Mouse (Mus musculus) layer of hippocampus, postnatal 10 days (tissue): ENCODE measurements at regions not wholly inside any gene's neighbourhood (a gene's known extent, or its start where the extent isn't known, plus 50 kb on each side); places are given as distances from the start of the nearest gene placed in this dataset.

Experiments
- DNase-seq, 2 experiments: peaks; one replicate each; pipeline ENCODE4 v3.0.0; 2021; ENCODE audit warnings: low spot score in 2 of 2

GRCm38 (mm10) chr9:14173631-14174323 lies 101.1 kb upstream of the Sesn3 start:
- DNase-seq, result peak; percentile 53 to 68

- peak in 1 of 2 experiments; percentile 8 for DNase-seq
These were observed 100.4 kb upstream of the Sesn3 start for GRCm38 (mm10) chr9:14174324-14175040.

- peak; percentile 12 to 17 for DNase-seq
These were observed 99.6 kb upstream of the Sesn3 start for GRCm38 (mm10) chr9:14175041-14175881.

- DNase-seq, result no peak
These were observed 95.1 kb upstream of the Sesn3 start for GRCm38 (mm10) chr9:14179777-14180176.

GRCm38 (mm10) chr9:14184261-14184660 lies 90.6 kb upstream of the Sesn3 start:
- no peak for DNase-seq

- DNase-seq, result no peak
These were observed 89.2 kb upstream of the Sesn3 start for GRCm38 (mm10) chr9:14185681-14186080.

- no peak for DNase-seq
These were observed 87.1 kb upstream of the Sesn3 start for GRCm38 (mm10) chr9:14187753-14188152.

- DNase-seq, result no peak
These were observed 86.4 kb upstream of the Sesn3 start for GRCm38 (mm10) chr9:14188504-14188903.

GRCm38 (mm10) chr9:14190660-14191059 lies 84.2 kb upstream of the Sesn3 start:
- no peak for DNase-seq

GRCm38 (mm10) chr9:14194748-14195147 lies 80.1 kb upstream of the Sesn3 start:
- no peak for DNase-seq

GRCm38 (mm10) chr9:14199116-14199515 lies 75.8 kb upstream of the Sesn3 start:
- DNase-seq, result no peak

GRCm38 (mm10) chr9:14199983-14200700 lies 74.7 kb upstream of the Sesn3 start:
- no peak for DNase-seq

GRCm38 (mm10) chr9:14200852-14201251 lies 74.0 kb upstream of the Sesn3 start:
- no peak for DNase-seq

GRCm38 (mm10) chr9:14202551-14203306 lies 72.1 kb upstream of the Sesn3 start:
- no peak for DNase-seq

GRCm38 (mm10) chr9:14203307-14203695 lies 71.6 kb upstream of the Sesn3 start:
- no peak for DNase-seq

GRCm38 (mm10) chr9:14203768-14204416 lies 71.0 kb upstream of the Sesn3 start:
- no peak for DNase-seq

GRCm38 (mm10) chr9:14204817-14205216 lies 70.0 kb upstream of the Sesn3 start:
- peak; percentile 29 to 38 for DNase-seq

GRCm38 (mm10) chr9:14206838-14207560 lies 67.9 kb upstream of the Sesn3 start:
- DNase-seq, result no peak

GRCm38 (mm10) chr9:14207561-14207936 lies 67.3 kb upstream of the Sesn3 start:
- DNase-seq, result no peak
